Mouse (Mus musculus) limb, embryonic 11.5 days (tissue): ENCODE measurements at regions not wholly inside any gene's neighbourhood (a gene's known extent, or its start where the extent isn't known, plus 50 kb on each side); places are given as distances from the start of the nearest gene placed in this dataset.
A peak's percentile ranks its signal among the peaks of the same experiment; 100 is the strongest.
"Not testable (repeated sequence)": the region's sequence is repeated elsewhere in the genome, so short reads cannot be mapped to it uniquely, and the experiment has no call there.

Source experiments
- ATAC-seq: fragments of 200-750 bp; cut with Nextera tagmentation; 2 replicates; pipeline ENCODE4 v1.8.0; 2017; ENCODE audit warnings: low read depth; ENCODE audit not compliant: insufficient number of reproducible peaks, low FRiP score, low TSS enrichment
- DNase-seq: peaks from one replicate; pipeline ENCODE4 v3.0.0-alpha.2; 2015; ENCODE audit warnings: low spot score
- H3K27ac ChIP-seq: fragments of 300-500 bp; sonication (generic); replicated peaks from 2 replicates; pipeline ENCODE4 v1.5.1; 2014; ENCODE audit warnings: low read depth, mild to moderate bottlenecking, low read length
- H3K27me3 ChIP-seq: fragments of 300-500 bp; sonication (generic); 2 replicates; pipeline ENCODE4 v1.6.1; 2014; ENCODE audit warnings: mild to moderate bottlenecking, low read length, mixed read lengths; ENCODE audit not compliant: control insufficient read depth, insufficient read depth
- H3K36me3 ChIP-seq: fragments of 300-500 bp; sonication (generic); 2 replicates; pipeline ENCODE4 v1.6.1; 2014; ENCODE audit warnings: mild to moderate bottlenecking, low read length, moderate library complexity, mixed read lengths; ENCODE audit not compliant: control insufficient read depth, insufficient read depth
- H3K4me1 ChIP-seq: fragments of 300-500 bp; sonication (generic); 2 replicates; pipeline ENCODE4 v1.6.1; 2014; ENCODE audit warnings: low read length, mixed read lengths; ENCODE audit not compliant: control insufficient read depth, insufficient read depth
- H3K4me2 ChIP-seq: fragments of 300-500 bp; sonication (generic); 2 replicates; pipeline ENCODE4 v1.6.1; 2014; ENCODE audit warnings: low read depth, mild to moderate bottlenecking, moderate library complexity; ENCODE audit not compliant: severe bottlenecking
- H3K4me3 ChIP-seq: fragments of 300-500 bp; sonication (generic); 2 replicates; pipeline ENCODE4 v1.5.1; 2014; ENCODE audit warnings: low read depth, low read length
- H3K9ac ChIP-seq: fragments of 300-500 bp; sonication (generic); 2 replicates; pipeline ENCODE4 v1.6.1; 2014; ENCODE audit warnings: mild to moderate bottlenecking, low read length
- H3K9me3 ChIP-seq: fragments of 300-500 bp; sonication (generic); 2 replicates; pipeline ENCODE4 v1.6.1; 2016; ENCODE audit warnings: low read length; ENCODE audit not compliant: control insufficient read depth
- WGBS: fragments of 180-500 bp; shearing (Covaris S2); extraction: QIAGEN DNeasy Blood & Tissue Kit; methylation state at CpG from one replicate; pipeline ENCODE4 v1.1.7; 2014; 5-methylcytosine and 5-hydroxymethylcytosine counted together

DNA sequence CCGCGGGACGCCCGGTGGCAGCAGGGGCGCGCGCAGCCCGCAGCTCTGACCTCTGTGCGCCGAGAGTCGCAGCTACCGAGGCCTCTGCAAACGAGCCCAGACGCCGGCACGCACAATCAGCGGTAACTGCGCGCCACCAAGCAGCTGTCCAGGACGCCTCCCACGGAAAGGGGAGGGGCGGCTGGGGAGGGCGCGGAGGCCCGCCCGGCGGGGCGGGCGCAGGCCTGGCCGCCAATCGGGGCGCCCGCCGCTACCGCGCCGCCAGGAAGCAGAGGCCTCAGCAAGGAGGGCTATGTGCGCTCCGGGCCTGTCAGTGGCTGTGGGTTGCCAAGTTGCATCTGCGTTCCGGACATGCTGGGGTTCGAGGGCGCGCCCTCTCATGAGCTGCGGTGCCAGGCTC lies 613.3 kb upstream of the Ywhaq start:
- Histone ChIP-seq H3K4me2 (peak overlapping the region; percentile 22; the same call in 1 of the 2 replicates), H3K4me3 (peak overlapping the region; percentile 28)
- H3K27ac ChIP-seq, H3K27me3 ChIP-seq, H3K4me1 ChIP-seq, ATAC-seq, H3K9ac ChIP-seq, H3K36me3 ChIP-seq, H3K9me3 ChIP-seq: not testable (repeated sequence)
- 2% methylated on average over 31 of the region's 45 CpGs for WGBS
- DNase-seq = peak; percentile 55

DNA sequence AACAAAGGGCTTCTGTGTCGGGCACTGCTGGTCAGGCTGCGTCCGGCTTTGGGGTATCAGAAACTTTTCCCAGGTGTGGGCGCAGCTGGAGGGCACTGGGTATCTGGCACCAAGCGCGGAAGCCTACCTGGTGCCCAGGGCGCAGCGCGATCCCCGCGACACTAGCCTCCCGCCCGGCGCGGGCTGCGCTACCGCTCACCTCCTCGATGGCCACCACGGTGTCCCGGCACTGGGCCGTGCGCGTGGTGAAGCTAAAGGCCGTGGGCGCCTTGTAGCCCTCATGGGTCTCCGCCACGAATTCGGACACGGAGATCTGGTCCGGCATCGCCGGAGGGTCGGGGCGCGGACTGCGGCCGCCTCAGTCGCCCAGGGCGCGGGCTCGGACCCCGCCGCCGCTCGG lies 612.8 kb upstream of the Ywhaq start:
- H3K36me3 ChIP-seq, H3K27me3 ChIP-seq, H3K4me1 ChIP-seq, H3K27ac ChIP-seq, H3K9me3 ChIP-seq, H3K9ac ChIP-seq, ATAC-seq: not testable (repeated sequence)
- H3K4me3 ChIP-seq = peak overlapping the region; percentile 28
- DNase-seq = peak; percentile 20
- 7% methylated on average over 36 of the region's 45 CpGs for WGBS
- peak overlapping the region; percentile 22; the same call in 1 of the 2 replicates for H3K4me2 ChIP-seq
